Mouse (Mus musculus) layer of hippocampus, postnatal 10 days (tissue): ENCODE results near the gene Ptprk. TPM values are rescaled to one million over a fixed set of nuclear protein-coding genes. Genes with fewer than 3 reads are reported as not detected.

Experiments
- DNase-seq, 2 experiments: peaks; one replicate each; pipeline ENCODE4 v3.0.0; 2021; ENCODE audit warnings: low spot score in 2 of 2
- total RNA-seq, 2 experiments: library from RNA; stranded (reverse); gene quantifications; 2 replicates each; pipeline ENCODE4 v1.2.3; 2021

The Ptprk gene
- total RNA-seq, 2 experiments from 2014 or later = 53.6 to 56.5 TPM

DNA sequence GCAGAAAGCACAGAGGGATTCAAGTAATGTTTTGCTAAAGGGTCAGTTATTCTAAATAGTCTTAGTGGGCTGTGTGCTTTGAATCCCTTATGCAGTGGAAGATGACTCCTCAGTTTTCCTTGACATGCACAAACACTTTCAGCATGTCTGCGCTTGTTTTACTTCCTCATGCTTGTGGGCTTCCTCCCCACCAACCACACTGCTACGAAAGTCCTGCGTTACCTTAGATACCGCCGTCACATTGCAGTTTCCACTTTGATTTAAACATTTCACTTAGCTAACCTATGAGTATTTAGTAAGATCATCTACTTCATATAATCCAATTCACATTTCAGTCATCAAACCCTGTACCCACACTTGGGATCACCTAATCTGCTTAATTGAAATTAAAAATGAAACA lies 441.5 kb downstream of the Ptprk start:
- no peak for DNase-seq

DNA sequence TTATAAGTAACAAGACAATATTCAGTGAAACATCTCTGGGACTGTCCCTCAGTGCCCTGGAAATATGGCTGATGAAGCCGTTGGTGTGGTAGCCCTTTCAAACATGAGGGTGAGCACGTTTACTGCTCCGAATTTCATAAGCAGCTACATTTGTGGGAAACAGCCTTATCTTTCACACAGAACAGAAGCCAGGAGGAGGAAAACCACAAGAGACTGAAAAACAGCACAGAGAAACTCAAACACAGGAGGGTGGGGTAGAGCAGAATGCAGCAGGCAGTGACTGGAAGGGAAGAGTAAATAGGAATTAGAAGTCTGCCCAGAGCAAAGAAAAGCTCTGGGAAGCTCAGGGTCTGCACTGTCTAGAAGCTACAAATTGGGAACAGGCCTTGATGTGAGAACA lies 443.7 kb downstream of the Ptprk start:
- no peak for DNase-seq

DNA sequence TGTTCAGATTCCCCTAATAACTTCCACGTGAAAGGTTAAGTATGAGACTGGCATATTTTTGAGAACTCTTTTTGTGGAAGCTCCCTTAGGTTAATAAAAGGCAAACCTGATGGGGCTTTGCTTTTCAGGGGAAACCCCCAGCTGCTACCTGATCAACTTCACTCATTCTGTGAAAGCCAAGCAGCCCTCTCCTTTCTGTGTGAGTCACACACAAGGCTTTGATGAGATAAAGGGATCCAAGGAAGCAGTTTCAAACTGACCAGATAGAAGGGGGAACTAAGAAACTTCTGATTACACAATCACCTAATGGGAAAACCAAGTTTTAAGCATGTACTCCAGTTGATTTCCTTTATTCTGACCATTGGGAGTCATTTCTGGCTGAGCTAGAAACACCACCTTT lies 445.2 kb downstream of the Ptprk start:
- DNase-seq = no peak

DNA sequence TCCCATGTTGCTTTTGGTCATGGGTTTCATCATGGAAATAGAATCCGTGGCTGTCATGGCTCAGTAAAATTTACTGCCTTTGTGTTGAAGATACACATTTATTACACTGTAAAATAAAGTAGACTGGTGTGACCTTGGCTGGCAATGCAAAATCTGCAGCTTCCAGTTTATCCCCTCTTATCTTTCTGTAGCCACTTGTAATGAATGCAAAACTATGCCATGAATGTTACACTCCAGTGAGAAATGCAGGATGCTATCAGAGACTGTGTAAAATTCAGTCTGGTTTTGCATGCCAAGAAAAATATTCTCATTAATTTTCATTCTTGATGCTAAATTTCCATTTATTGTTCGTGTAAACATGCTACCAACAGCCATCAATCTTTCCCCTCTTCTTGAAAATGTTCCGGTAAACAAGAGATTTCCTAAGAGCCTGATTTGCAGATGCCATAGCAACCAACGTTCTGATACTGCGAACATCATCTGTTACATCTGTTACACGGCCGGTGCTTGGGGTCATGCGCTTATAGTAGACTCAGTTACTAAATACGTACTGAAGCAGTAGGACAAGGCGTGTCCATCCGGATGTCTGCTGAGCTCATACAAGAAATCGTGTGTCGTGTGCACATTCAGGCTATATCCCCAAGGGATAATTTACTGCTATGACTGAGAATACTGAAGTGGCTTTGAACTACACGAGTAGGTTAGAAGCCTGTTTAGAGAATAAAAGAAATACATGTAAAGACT lies 449.5 kb downstream of the Ptprk start:
- peak in 1 of 2 experiments; percentile 9 for DNase-seq

DNA sequence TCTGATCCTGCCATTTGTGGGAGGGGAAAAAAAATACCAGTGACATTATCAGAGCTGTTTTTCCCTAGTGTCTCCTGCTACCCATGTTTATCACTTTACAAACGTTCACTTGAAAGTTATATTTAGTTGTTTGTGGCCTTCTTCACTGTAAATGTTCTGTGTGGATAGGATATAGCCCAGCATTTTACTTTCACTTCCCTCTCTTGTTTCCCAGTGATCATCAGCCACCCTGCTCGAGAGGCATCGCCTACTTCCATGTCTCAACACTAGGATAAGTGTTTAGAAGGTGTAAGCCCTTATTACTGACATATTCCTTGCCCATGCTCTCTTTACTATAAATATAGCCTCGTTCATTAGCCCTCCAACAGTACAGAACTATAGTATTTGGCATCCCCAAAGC lies 466.0 kb downstream of the Ptprk start:
- no peak for DNase-seq

DNA sequence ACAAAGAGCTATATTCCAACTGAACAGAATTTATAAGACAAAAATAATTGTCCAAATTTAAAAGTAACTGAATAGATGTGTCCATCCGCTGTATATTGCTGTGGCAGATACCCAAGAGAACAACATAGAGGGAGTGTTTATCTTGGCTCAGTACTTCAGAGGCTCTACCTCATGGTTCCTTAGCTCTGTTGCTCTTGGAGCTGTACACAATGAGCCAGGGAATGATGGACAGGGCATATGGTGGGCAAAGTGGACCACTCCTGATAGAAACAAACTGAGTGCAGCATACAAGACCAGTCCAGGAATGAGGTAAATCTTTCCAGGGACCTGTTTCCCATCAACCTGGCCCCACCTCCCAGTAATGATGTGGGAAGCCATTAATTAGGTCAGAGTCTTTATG lies 468.1 kb downstream of the Ptprk start:
- no peak for DNase-seq

DNA sequence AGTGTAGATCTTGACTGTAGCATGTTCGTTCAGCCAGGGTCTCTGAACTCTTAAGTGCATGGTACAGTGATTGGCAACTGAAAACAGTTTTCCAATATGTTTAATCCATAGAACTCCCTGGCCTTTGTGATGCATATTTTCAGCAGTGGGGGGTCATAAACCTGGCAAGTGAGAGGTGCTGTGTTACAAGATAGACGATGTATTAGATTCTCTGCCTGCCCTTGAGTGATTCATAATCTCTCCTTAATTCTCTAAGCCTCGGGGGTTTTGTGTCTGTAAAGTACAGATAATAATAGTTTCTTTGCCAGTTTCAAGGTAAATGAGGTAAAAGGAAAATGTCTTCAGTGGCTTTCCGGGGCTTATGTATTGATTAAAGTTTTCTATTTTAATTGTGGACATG lies 475.9 kb downstream of the Ptprk start:
- no peak for DNase-seq

DNA sequence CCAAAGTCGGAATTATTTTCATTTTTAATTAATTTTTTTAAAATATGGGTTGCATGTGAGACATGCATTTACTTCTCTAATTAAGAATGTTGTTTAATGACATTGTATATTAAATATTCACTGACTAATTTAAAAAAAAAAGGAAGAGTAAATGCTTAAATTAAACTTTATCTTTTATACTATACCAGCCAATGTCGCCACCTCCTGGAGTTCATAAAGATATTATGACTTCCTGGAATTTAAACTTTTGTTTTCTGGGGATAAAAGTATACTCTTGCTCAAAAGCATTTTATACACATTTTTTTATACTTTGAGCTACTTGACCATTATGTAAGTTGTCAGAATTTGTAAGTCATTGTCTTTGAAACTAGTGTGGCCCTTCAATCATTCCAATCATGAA lies 477.4 kb downstream of the Ptprk start:
- DNase-seq = no peak

DNA sequence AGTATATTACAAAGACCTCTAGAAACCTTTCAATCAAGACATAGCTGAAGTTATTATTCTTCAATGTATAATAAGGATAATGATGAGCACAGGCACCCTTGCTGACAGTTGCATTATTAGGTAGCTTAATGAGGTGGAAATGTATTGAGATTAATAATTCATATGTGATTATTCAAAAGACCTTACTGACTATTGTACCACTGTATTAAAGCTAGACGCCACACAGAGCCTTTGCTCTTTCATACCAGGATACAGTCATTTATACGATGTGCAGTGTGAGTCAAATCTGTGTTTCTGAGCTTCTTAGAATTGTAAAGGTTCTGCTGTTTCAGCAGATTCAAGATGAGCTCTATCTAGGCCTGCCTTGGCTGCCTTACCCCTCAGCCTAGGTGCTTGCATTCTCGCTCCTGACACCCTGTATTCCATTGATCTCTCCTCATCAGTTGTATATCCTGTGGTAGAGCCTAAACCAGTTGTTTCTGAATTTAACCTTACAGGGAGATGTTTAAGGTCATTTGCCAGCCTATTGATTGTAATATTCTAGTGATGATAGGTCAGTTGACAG lies 489.6 kb downstream of the Ptprk start:
- DNase-seq = no peak

DNA sequence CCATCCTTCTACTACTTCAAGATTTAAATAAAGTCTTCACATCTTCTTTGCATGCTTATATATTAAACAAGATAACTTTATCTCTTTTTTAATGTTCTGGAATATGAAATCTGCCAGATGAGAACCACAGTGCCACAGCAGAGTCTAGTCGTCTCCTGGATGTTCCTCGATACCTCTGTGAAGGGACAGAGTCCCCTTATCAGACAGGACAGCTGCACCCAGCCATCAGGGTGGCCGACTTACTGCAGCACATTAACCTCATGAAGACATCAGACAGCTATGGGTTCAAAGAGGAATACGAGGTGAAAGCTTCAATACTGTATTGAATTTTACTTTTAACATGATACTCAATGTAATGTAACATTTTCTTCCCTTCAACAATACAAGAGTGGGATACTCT lies 491.8 kb downstream of the Ptprk start:
- DNase-seq = no peak

DNA sequence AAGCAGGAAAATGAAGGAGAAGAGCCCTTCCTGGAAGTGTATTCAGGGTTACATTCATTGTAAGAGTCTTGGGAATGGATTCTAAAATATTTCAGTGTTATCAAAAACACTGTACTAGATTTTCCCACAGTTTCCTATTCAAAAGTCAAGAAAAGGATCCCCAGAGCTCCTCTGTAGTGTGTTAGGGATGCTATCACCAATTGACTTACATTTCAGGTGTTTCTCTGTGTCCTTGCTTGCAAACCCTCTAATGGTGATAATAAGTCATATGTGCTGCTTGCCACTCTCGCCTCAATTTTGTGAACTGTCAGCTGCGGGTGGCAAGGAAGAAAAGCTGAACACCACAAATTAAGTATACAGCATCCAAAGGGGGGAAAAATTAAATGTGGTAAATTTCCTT lies 492.2 kb downstream of the Ptprk start:
- DNase-seq = no peak

DNA sequence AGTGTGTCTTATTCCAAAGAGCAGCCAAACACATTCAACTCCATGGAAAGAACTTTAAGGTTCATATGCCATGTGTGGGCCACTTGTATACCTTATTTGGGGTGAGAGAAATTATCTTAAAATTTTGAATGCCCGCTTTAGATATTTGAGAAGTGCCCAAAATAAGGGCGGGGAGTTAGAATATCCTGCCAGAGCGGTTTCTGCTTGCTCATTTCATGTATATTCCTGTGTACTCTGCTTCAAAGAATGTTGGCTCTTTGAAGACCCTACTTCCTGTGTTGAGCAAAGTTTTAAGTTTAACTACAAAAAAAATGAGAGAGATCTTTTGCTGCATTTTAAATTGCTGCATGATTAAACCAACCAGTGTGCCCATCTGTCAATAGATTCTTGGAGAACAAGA lies 492.8 kb downstream of the Ptprk start:
- no peak for DNase-seq

DNA sequence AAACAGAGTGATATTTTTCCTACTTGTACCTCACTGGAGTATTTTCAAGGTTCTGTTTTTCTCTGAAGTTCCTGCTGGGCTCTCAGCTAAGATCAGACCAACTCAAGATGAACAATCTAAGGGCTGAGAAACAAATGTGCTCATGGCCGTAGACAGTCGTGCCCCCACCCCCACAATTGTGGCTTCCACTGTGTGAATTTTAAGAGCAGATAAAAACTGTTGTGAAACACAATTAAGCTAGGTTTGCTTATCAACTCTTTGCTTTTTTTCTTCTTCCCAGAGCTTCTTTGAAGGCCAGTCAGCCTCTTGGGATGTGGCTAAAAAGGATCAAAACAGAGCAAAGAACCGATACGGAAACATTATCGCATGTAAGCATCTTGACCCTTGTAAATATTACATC lies 493.4 kb downstream of the Ptprk start:
- DNase-seq = no peak

DNA sequence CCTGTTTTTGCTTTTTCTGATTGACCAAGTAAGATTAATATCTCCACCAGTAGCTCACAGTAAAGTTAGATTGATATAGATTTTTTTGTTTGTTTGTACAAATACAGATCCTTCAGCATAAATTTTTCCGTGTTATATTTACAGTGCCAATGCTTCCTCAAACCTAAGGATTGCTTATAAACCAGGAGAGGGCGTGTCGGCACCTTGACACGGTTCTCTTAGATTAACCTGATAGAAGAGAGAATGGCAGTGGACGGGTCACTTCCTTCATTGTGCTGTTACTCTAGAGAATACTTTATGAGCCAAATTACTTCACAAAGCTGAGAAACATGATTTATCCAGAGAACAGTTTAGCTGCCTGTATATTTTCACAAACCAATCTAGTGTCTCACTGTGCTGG lies 505.0 kb downstream of the Ptprk start:
- no peak for DNase-seq

DNA sequence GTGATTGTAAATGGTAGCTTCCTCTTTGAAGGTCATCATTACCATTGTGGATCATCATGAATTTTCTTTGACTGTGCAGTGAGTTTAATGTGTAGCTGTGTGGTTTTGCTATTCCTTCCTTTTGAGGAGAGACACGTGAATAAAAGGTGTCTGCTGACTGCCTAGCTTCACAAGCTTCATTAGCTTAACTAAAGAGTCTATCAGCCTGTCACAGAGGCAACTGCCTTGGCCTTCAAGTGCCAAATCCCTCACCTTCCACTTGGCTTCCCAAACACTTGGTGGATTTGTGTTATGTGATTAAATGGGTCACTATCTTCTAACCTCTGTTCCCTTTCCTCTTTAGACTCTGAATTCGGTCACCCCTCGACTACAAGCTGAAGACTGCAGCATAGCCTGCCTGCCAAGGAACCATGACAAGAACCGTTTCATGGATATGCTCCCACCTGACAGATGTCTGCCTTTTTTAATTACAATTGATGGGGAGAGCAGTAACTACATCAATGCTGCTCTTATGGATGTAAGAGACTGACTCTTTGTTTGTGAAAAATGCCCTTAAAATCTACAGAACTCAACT lies 512.0 kb downstream of the Ptprk start:
- DNase-seq = peak; percentile 21 to 33

DNA sequence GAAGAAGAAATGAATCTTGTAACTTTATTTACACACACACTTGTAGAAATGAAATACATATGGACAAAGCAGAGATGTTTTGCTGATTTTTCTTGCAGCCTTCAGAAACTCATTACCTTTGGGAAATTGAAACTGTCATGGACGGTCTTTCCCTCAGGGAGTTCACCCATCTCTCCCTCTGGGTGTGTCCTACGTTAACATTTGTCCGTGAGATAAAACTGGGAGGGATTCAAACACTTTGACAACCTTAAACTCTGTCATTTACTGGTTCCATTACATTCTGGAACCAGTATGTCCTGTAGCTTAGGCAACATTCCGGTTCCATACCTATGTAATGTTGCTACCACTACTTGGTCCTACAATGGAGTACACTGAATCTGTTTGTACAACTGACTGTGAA lies 513.8 kb downstream of the Ptprk start:
- no peak for DNase-seq

DNA sequence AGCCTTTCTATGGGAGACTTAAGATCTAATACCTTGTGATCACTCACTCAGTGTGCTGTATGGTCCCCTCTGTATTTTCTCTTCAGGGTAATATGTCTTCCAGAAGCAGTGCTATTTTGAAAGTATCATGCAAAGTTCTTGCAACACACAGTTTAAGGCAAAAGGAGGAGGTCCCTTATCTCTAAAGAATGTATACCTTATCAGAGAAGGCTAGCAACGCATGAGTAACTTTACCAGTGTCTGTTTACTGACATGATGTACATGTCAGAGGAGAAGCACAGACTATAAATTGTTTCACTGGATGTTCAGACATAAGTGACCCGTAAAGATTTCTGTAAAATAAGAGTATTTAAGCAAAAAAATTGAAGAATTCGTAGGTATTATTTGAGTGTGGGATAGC lies 516.2 kb downstream of the Ptprk start:
- no peak for DNase-seq

DNA sequence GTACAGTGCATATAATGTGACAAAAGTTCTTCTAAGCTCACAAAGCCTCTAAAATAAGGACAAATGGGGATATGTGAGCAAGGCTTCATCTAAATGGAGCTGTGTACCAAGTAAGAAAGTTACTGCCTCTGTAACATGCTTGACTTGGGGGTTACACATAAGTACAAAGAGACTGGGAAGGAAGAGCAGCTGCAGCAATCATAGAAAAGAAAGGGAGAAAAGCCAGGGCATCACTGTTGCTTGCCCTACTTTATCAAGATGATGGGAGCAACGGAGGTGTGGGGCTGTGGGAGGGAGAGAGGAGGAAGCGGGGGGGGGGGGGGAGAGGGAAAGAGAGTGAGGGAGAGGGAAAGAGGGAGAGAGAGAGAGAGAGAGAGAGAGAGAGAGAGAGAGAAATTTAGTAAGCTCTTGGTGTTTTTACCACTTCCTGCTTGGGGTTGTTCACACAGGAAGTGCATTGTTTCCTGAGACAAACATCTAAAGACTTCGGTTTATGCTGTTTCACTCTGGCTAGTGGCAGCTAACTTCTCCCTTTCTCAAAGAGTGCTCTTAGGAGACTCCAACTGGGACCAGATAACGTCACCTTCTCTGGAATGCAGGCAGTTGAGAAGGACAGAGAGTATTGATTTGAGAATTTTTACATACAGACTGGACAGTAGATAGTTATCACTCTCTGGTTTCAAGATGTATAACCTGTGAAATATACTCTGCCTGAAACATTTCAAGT lies 519.1 kb downstream of the Ptprk start:
- no peak for DNase-seq

DNA sequence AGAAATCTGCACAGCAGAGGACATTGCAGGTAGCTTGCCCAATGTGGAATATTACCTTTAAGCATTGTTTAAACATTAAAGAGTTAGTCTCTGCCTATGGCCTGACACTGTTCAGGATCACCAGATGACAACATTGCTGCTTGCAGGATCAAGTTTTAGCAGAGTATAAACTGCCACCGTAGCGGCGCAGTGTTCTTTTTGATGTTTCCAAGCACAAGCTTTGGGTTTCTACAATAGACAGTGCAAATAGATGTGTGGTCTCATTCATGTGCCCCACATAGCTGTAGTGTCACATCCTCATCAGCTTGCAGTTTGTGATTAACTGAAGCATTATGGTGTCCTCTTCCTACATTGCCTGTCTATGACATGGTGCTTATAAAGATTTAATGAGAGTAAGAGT lies 522.3 kb downstream of the Ptprk start:
- no peak for DNase-seq

DNA sequence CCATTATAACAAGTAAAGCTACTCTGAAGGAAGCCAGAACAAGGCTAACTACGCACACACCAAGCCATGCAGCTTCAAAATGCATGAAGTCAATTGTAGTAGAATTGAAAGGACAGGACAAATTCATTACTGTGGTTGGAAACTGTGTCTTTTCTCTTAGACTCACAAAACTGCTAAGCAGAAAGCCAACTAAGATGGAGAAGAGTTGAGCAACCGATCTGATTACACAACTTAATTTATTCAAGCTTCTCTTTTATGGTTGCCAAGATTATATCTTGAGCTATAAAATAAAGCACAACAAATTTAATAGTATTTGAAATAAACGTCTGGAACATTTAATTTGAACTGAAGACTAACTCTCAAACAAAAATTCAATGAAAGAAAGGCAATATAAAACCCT lies 534.5 kb downstream of the Ptprk start:
- DNase-seq = no peak

DNA sequence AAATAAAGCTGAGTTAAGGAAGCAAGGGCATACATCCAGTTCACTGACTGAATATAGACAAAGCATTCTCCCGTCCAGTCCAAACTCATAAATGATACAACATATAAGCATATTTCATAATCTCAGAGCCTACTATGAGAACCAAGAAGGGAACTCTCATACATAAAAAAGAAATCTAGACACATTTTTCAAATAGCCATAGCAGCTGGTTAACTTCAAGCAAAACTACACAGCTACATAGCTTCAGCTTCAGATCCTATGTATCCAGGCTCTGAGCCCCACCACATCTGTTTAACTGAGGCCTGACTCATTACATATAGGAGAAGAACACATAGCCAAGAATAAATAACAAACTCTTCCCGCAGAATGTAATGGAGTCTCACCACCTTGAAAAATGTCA lies 539.8 kb downstream of the Ptprk start:
- DNase-seq = no peak

DNA sequence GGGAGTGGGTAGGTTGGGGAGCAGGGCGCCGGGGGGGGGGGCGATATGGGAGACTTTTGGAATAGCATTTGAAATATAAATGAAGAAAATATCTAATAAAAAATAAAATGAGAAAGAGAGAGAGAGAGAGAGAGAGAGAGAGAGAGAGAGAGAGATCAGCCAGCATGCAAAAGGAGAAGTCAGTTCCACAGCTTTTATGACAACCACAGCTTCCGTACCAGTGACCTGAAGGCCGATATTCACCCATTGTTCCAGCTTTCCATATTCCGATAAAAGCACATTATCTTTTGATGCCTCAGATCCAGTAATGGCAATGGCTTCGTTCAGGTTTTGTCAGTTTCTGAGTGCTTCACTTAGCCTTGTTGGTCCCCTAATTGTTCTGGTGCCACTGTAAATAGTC lies 542.6 kb downstream of the Ptprk start:
- DNase-seq = no peak
